Mouse (Mus musculus) stomach, embryonic 15.5 days (tissue): Measurements from ENCODE around the gene Dlg1. TPM values are rescaled to one million over a fixed set of nuclear protein-coding genes. Genes with fewer than 3 reads are reported as not detected.

Experiments used
- ATAC-seq: fragments of 200-750 bp; cut with Nextera tagmentation; 2 replicates; pipeline ENCODE4 v1.8.0; 2017; ENCODE audit warnings: low read depth, moderate number of reproducible peaks, moderate TSS enrichment; ENCODE audit not compliant: insufficient read depth, low FRiP score
- H3K27ac ChIP-seq: fragments of 300-500 bp; sonication (generic); 2 replicates; pipeline ENCODE4 v1.5.1; 2015; ENCODE audit warnings: mild to moderate bottlenecking, inconsistent platforms
- H3K27me3 ChIP-seq: fragments of 300-500 bp; sonication (generic); replicated peaks from 2 replicates; pipeline ENCODE4 v1.6.1; 2015; ENCODE audit warnings: inconsistent platforms
- H3K36me3 ChIP-seq: fragments of 300-500 bp; sonication (generic); 2 replicates; pipeline ENCODE4 v1.6.1; 2015; ENCODE audit warnings: inconsistent platforms
- H3K4me1 ChIP-seq: fragments of 300-500 bp; sonication (generic); 2 replicates; pipeline ENCODE4 v1.6.1; 2015; ENCODE audit warnings: inconsistent platforms
- H3K4me2 ChIP-seq: fragments of 300-500 bp; sonication (generic); 2 replicates; pipeline ENCODE4 v1.6.1; 2015; ENCODE audit warnings: mild to moderate bottlenecking, inconsistent platforms
- H3K4me3 ChIP-seq: fragments of 300-500 bp; sonication (generic); replicated peaks from 2 replicates; pipeline ENCODE4 v1.5.1; 2015; ENCODE audit warnings: inconsistent platforms
- H3K9ac ChIP-seq: fragments of 300-500 bp; sonication (generic); 2 replicates; pipeline ENCODE4 v1.6.1; 2015; ENCODE audit warnings: inconsistent platforms
- H3K9me3 ChIP-seq: fragments of 300-500 bp; sonication (generic); 2 replicates; pipeline ENCODE4 v1.6.1; 2016; ENCODE audit warnings: inconsistent platforms
- WGBS: fragments of 180-500 bp; shearing (Covaris S2); methylation state at CpG from one replicate; pipeline ENCODE4 v1.1.7; 2015; 5-methylcytosine and 5-hydroxymethylcytosine counted together
- polyA plus RNA-seq: library from polyadenylated mRNA; unstranded; fragments of >200 nt; fragmentation: Nextera tagmentation; extraction: Ambion mirVana; gene quantifications from 2 replicates; pipeline ENCODE4 v1.2.1, GENCODE M21; 2015

Gene Dlg1
- polyA plus RNA-seq, 1 experiment from 2014 or later = 25.0 TPM

- no peak overlapping the region for H3K9ac ChIP-seq
- no peak overlapping the region for H3K4me2 ChIP-seq
- no peak for ATAC-seq
- no peaks in the 10 kb centered on the region for H3K4me1 ChIP-seq
- H3K27ac ChIP-seq = no peak overlapping the region
- no peaks in the 10 kb centered on the region for H3K36me3 ChIP-seq
- H3K27me3 ChIP-seq = no peaks in the 10 kb centered on the region
- no peaks in the 10 kb centered on the region for H3K9me3 ChIP-seq
- H3K4me3 ChIP-seq = no peak overlapping the region
- 75% methylated on average over 6 of the region's 6 CpGs for WGBS
Measured at GRCm38 (mm10) chr16:31924368-31924767, 261.1 kb downstream of the Dlg1 start.

Other genes with a start within 250 kb of the Dlg1 start
- 62.6 and 85.6 TPM in 2 replicates for gene Bdh1, start 241.2 kb upstream of the Dlg1 start, polyA plus RNA-seq
- gene Meltf, start 215.4 kb downstream of the Dlg1 start, polyA plus RNA-seq = 1.4 and 2.3 TPM in 2 replicates